Mouse (Mus musculus) heart, adult 2 months (tissue): ENCODE data around the gene Slc24a3.

ENCODE experiments used
- CTCF ChIP-seq: fragments of 200-600 bp; IDR thresholded peaks from 2 replicates; pipeline ENCODE4 v1.8.1; 2022; ENCODE audit warnings: antibody characterized with exemption, mild to moderate bottlenecking, moderate library complexity
- EP300 ChIP-seq: fragments of 200-500 bp; IDR thresholded peaks from 2 replicates; pipeline ENCODE4 v1.6.1; 2011; ENCODE audit warnings: low read depth, low read length, control low read depth; ENCODE audit not compliant: insufficient read depth
- POLR2A ChIP-seq: fragments of 200-500 bp; IDR thresholded peaks from 2 replicates; pipeline ENCODE4 v1.6.1; 2011; ENCODE audit warnings: mild to moderate bottlenecking, low read depth, low read length, control low read depth; ENCODE audit not compliant: insufficient read depth

GRCm38 (mm10) chr2:145434068-145434467, 266.5 kb downstream of the Slc24a3 start:
- TF ChIP-seq CTCF (no peak), POLR2A (no peak), EP300 (no peak)
